Mouse (Mus musculus) E14TG2a.4 (cell line): ENCODE results near the gene Pef1.

Source experiments
- CTCF ChIP-seq: conservative IDR thresholded peaks from 2 replicates; pipeline ENCODE4 v1.5.1; 2014; ENCODE audit warnings: low read length
- NANOG ChIP-seq: IDR thresholded peaks from 2 replicates; pipeline ENCODE4 v1.6.1; 2014; ENCODE audit warnings: borderline replicate concordance, low read length, mixed read lengths
- POU5F1 ChIP-seq: IDR thresholded peaks from 2 replicates; pipeline ENCODE4 v1.6.1; 2014; ENCODE audit warnings: low read length, borderline replicate concordance

- no peak for TF ChIP-seq CTCF
- no peak for TF ChIP-seq NANOG
- no peak for TF ChIP-seq POU5F1
Measured at GRCm38 (mm10) chr4:130112732-130113131, 10.4 kb downstream of the Pef1 start.
